Mouse (Mus musculus) lung, postnatal 0 days (tissue): ENCODE measurements at regions not wholly inside any gene's neighbourhood (a gene's known extent, or its start where the extent isn't known, plus 50 kb on each side); places are given as distances from the start of the nearest gene placed in this dataset.

Experiments
- ATAC-seq: fragments of 200-750 bp; cut with Nextera tagmentation; 2 replicates; pipeline ENCODE4 v1.8.0; 2017; ENCODE audit warnings: moderate library complexity
- DNase-seq: peaks from one replicate; pipeline ENCODE4 v3.0.0-alpha.2; 2016; ENCODE audit warnings: low spot score
- H3K27ac ChIP-seq: fragments of 300-500 bp; sonication (generic); 2 replicates; pipeline ENCODE4 v1.5.1; 2014; ENCODE audit warnings: antibody characterized with exemption, mild to moderate bottlenecking, low read length, mixed read lengths
- H3K27me3 ChIP-seq: fragments of 300-500 bp; sonication (generic); replicated peaks from 2 replicates; pipeline ENCODE4 v1.6.1; 2014; ENCODE audit warnings: low read length, mixed read lengths; ENCODE audit not compliant: insufficient read depth
- H3K36me3 ChIP-seq: fragments of 300-500 bp; sonication (generic); 2 replicates; pipeline ENCODE4 v1.6.1; 2014; ENCODE audit warnings: low read length, mixed read lengths; ENCODE audit not compliant: insufficient read depth
- H3K4me1 ChIP-seq: fragments of 300-500 bp; sonication (generic); 2 replicates; pipeline ENCODE4 v1.6.1; 2014; ENCODE audit warnings: antibody characterized with exemption, low read depth, low read length, mixed read lengths; ENCODE audit not compliant: insufficient read depth
- H3K4me2 ChIP-seq: fragments of 300-500 bp; sonication (generic); replicated peaks from 2 replicates; pipeline ENCODE4 v1.6.1; 2014; ENCODE audit warnings: low read depth, mild to moderate bottlenecking, low read length, moderate library complexity, mixed read lengths
- H3K4me3 ChIP-seq: fragments of 300-500 bp; sonication (generic); 2 replicates; pipeline ENCODE4 v1.5.1; 2014; ENCODE audit warnings: low read depth, low read length
- H3K9ac ChIP-seq: fragments of 300-500 bp; sonication (generic); replicated peaks from 2 replicates; pipeline ENCODE4 v1.6.1; 2014; ENCODE audit warnings: low read depth, mild to moderate bottlenecking
- H3K9me3 ChIP-seq: fragments of 300-500 bp; sonication (generic); 2 replicates; pipeline ENCODE4 v1.6.1; 2016; ENCODE audit warnings: low read length, mixed read lengths
- CTCF ChIP-seq: IDR thresholded peaks from 2 replicates; pipeline ENCODE4 v1.5.1; 2016; ENCODE audit warnings: antibody characterized with exemption, mild to moderate bottlenecking
- EP300 ChIP-seq: IDR thresholded peaks from 2 replicates; pipeline ENCODE4 v1.6.1; 2016; ENCODE audit warnings: antibody characterized with exemption, mild to moderate bottlenecking, control low read depth
- WGBS: fragments of 180-500 bp; shearing (Covaris S2); extraction: QIAGEN DNeasy Blood & Tissue Kit; methylation state at CpG from one replicate; pipeline ENCODE4 v1.1.7; 2014; 5-methylcytosine and 5-hydroxymethylcytosine counted together

DNA sequence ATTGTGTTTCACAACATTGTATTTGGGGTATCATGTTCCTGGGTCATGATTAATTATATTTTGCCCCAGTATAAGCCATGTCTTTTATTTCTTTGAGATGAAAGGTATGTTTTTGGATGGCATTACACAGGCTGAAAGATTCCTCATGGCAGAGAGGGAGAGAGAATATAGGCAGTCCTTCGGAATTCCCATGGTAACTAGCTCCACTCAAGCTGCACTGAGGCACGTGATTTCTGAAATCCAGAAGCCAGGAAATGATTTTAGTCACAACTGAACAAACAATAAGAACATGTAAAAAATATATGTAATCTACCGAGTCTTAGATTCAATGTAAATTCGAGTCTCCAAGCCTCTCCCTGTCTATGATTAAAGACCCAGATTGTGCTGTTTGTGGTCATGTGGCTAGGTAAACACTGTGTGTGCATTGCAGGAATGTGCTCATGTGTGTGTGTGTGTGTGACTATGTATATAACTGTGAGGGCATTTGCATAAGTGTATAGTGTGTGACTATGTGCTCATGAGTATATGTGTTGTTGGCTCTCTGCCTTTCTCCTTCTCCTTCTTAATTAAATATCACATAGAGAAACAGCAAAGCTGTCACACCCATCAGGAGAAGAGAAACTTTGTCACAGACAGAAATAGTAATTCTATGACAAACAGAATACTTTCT lies 169.8 kb downstream of the Diras2 start:
- DNase-seq, result peak; percentile 21
- H3K4me1 ChIP-seq, result no peaks in the 10 kb centered on the region
- H3K27me3 ChIP-seq, result no peaks in the 10 kb centered on the region
- H3K9ac ChIP-seq, result no peak overlapping the region
- ATAC-seq, result no peak
- no peak for TF ChIP-seq CTCF
- TF ChIP-seq EP300, result no peak
- H3K4me3 ChIP-seq, result no peak overlapping the region
- H3K9me3 ChIP-seq, result no peaks in the 10 kb centered on the region
- no peaks in the 10 kb centered on the region for H3K36me3 ChIP-seq
- no peak overlapping the region for H3K4me2 ChIP-seq
- H3K27ac ChIP-seq, result no peak overlapping the region
- WGBS, result 38% methylated on average over 4 of the region's 4 CpGs

DNA sequence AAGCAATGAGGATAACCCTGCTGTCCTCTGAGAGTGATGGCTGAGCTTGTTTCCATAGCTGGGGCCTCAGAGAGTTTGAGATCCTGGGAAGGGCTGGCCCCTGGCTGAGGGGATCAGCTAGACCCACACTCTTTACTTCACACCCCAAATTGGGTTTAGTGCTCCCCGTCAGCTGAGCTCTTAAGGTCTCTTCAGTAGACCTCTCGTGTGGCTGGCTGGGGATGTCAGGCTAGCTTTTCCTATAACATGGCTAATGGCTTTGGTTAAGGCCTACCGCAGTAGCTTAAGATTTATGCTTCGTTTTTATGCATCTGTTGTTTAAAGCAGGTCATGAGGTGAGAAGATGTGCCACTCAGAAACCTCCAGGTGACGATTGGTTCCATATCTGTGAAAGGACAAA lies 168.8 kb downstream of the Diras2 start:
- H3K27ac ChIP-seq, result no peak overlapping the region
- 90% methylated on average over 5 of the region's 5 CpGs for WGBS
- no peak overlapping the region for H3K4me2 ChIP-seq
- TF ChIP-seq EP300, result no peak
- no peak for TF ChIP-seq CTCF
- ATAC-seq (no peak), DNase-seq (no peak)
- no peaks in the 10 kb centered on the region for H3K27me3 ChIP-seq
- no peaks in the 10 kb centered on the region for H3K9me3 ChIP-seq
- no peaks in the 10 kb centered on the region for H3K4me1 ChIP-seq
- no peak overlapping the region for H3K4me3 ChIP-seq
- no peaks in the 10 kb centered on the region for H3K36me3 ChIP-seq
- H3K9ac ChIP-seq, result no peak overlapping the region

DNA sequence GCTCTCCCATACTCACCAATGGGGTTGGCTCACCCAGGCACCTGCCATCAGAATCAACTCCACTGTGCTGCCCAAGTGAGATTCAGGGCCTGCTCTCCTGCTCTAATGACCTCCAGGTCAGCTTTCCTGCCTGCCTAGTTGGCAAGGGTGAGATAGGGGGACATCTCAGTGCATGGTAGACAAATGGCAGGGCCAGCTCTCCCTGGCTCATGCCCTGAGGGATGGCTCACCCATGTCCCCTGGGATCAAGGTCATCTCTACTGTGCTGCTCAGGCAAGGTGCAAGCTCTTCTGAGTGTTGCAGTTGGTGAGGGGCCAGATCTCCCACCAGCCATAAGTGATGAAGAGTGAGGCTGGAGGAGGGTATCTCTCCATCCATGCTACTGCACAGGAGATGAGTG lies 161.2 kb downstream of the Diras2 start:
- H3K9me3 ChIP-seq, result no peaks in the 10 kb centered on the region
- no peaks in the 10 kb centered on the region for H3K36me3 ChIP-seq
- H3K4me2 ChIP-seq, result no peak overlapping the region
- ATAC-seq (no peak), DNase-seq (no peak)
- H3K27me3 ChIP-seq, result no peaks in the 10 kb centered on the region
- no peaks in the 10 kb centered on the region for H3K4me1 ChIP-seq
- no peak overlapping the region for H3K9ac ChIP-seq
- H3K27ac ChIP-seq, result no peak overlapping the region
- TF ChIP-seq EP300 (no peak), CTCF (no peak)
- H3K4me3 ChIP-seq, result no peak overlapping the region

- Histone ChIP-seq H3K36me3 (no peaks in the 10 kb centered on the region), H3K27me3 (no peaks in the 10 kb centered on the region), H3K9ac (no peak overlapping the region), H3K4me3 (no peak overlapping the region), H3K4me1 (no peaks in the 10 kb centered on the region), H3K9me3 (no peaks in the 10 kb centered on the region), H3K27ac (no peak overlapping the region), H3K4me2 (no peak overlapping the region)
- no peak for ATAC-seq
- 64% methylated on average over 3 of the region's 3 CpGs for WGBS
- no peak for DNase-seq
- no peak for TF ChIP-seq EP300
- TF ChIP-seq CTCF, result no peak
Observed at GRCm38 (mm10) chr13:52371986-52372385, 159.1 kb downstream of the Diras2 start.

- Histone ChIP-seq H3K9me3 (no peaks in the 10 kb centered on the region), H3K27ac (no peak overlapping the region), H3K9ac (no peak overlapping the region), H3K4me1 (no peaks in the 10 kb centered on the region), H3K27me3 (no peaks in the 10 kb centered on the region), H3K4me3 (no peak overlapping the region), H3K4me2 (no peak overlapping the region), H3K36me3 (no peaks in the 10 kb centered on the region)
- TF ChIP-seq EP300 (no peak), CTCF (no peak)
- no peak for DNase-seq
- 45% methylated on average over 3 of the region's 3 CpGs for WGBS
- no peak for ATAC-seq
Observed at GRCm38 (mm10) chr13:52374781-52375180, 156.3 kb downstream of the Diras2 start.

DNA sequence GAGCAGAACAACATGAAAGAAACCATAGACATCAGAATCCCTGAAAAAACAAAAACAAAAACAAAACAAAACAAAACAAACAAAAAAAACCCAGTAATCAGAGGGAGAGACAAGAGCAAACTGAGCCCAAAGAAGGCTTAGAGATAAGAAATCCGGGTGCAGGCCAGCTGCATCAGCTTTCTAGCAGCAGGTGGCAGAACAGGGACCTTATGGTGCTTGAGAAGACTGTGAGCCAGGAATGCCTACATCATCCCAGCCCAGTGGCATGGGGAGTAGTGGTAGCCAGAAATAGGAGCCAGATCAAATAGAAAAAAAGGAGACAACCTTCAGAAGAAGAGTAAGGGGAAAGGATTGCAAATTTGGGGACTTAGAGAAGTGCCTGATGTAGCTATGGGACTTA lies 152.8 kb downstream of the Diras2 start:
- TF ChIP-seq CTCF (no peak), EP300 (no peak)
- no peak overlapping the region for H3K4me2 ChIP-seq
- H3K27ac ChIP-seq, result no peak overlapping the region
- no peaks in the 10 kb centered on the region for H3K27me3 ChIP-seq
- H3K4me1 ChIP-seq, result no peaks in the 10 kb centered on the region
- H3K9me3 ChIP-seq, result no peaks in the 10 kb centered on the region
- no peak overlapping the region for H3K4me3 ChIP-seq
- ATAC-seq (no peak), DNase-seq (no peak)
- no peaks in the 10 kb centered on the region for H3K36me3 ChIP-seq
- H3K9ac ChIP-seq, result no peak overlapping the region
- 28% methylated on average over 1 of the region's 1 CpGs for WGBS

DNA sequence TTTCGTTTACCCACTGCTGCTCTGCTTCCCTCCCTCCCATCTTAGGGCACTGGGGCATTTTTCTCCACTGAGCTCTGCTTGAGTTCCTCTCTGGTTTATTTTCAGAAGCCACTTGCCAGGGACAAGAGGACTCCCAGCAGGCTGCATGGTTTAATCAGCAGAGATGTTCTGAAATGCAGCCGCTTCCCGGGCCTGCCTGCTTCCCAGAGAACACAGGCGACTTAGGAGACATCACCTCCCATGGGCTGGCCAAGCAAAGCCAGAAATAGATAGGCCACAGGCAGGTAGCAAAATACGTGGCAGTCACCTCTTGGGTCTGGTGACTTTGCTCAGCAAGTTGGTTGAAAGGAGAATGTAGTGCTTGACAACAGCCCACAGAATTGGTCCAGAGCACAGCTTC lies 141.8 kb downstream of the Diras2 start:
- no peak for TF ChIP-seq CTCF
- no peak for TF ChIP-seq EP300
- 88% methylated on average over 5 of the region's 5 CpGs for WGBS
- Histone ChIP-seq H3K4me1 (no peaks in the 10 kb centered on the region), H3K36me3 (no peaks in the 10 kb centered on the region), H3K27ac (no peak overlapping the region), H3K4me3 (no peak overlapping the region), H3K9ac (no peak overlapping the region), H3K9me3 (no peaks in the 10 kb centered on the region; the same call in 1 of the 2 replicates), H3K27me3 (no peaks in the 10 kb centered on the region), H3K4me2 (no peak overlapping the region)
- DNase-seq (no peak), ATAC-seq (no peak)
